Mouse (Mus musculus): ENCODE results near the gene Ash1l. TPM values are rescaled to one million over a fixed set of nuclear protein-coding genes. Genes with fewer than 3 reads are reported as not detected.
"Not testable (repeated sequence)": the region's sequence is repeated elsewhere in the genome, so short reads cannot be mapped to it uniquely, and the experiment has no call there.

Gene Ash1l
- polyA plus RNA-seq, 1 experiment from 2014 or later = 15.2 TPM

GRCm38 (mm10) chr3:88983921-88984381 is 33.5 kb downstream of the Ash1l start:
- WGBS = 64% methylated on average over 4 of the region's 4 CpGs
- no peak overlapping the region for H3K27ac ChIP-seq
- no peak overlapping the region for H3K4me3 ChIP-seq
- H3K4me1 ChIP-seq = peaks cover 9% of the 10 kb centered on the region; the same call in 1 of the 2 replicates
- H3K36me3 ChIP-seq (replicated peaks) = peaks cover 74% of the 10 kb centered on the region
- H3K27me3 ChIP-seq (ENCODE audit: poor library complexity, severe bottlenecking) = no peaks in the 10 kb centered on the region
- no peaks in the 10 kb centered on the region for H3K9me3 ChIP-seq
- DNase-seq (ENCODE audit: extremely low spot score, low spot score) = no peak

- Histone ChIP-seq H3K36me3 (replicated peaks) (peaks cover 36% of the 10 kb centered on the region), H3K4me3 (no peak overlapping the region), H3K4me1 (no peaks in the 10 kb centered on the region), H3K27me3 (ENCODE audit: poor library complexity, severe bottlenecking) (no peaks in the 10 kb centered on the region), H3K27ac (no peak overlapping the region), H3K9me3 (no peaks in the 10 kb centered on the region)
- 92% methylated on average over 2 of the region's 2 CpGs for WGBS
- DNase-seq (ENCODE audit: extremely low spot score, low spot score) = no peak
Observed at GRCm38 (mm10) chr3:88992793-88993192, 42.4 kb downstream of the Ash1l start.

GRCm38 (mm10) chr3:89001536-89001935 is 51.1 kb downstream of the Ash1l start:
- Histone ChIP-seq H3K4me3 (no peak overlapping the region), H3K27me3 (ENCODE audit: poor library complexity, severe bottlenecking) (no peaks in the 10 kb centered on the region), H3K9me3 (no peaks in the 10 kb centered on the region), H3K4me1 (no peaks in the 10 kb centered on the region), H3K36me3 (replicated peaks) (peaks cover 63% of the 10 kb centered on the region), H3K27ac (no peak overlapping the region)
- no peak for DNase-seq (ENCODE audit: extremely low spot score, low spot score)
- 95% methylated on average over 7 of the region's 7 CpGs for WGBS

- WGBS = 92% methylated on average over 5 of the region's 5 CpGs
- DNase-seq (ENCODE audit: extremely low spot score, low spot score); H3K4me1 ChIP-seq; H3K27me3 ChIP-seq (ENCODE audit: poor library complexity, severe bottlenecking); H3K27ac ChIP-seq; H3K9me3 ChIP-seq; H3K4me3 ChIP-seq: not testable (repeated sequence)
- H3K36me3 ChIP-seq (replicated peaks) = peaks cover 96% of the 10 kb centered on the region
Observed at GRCm38 (mm10) chr3:89030896-89031295, 80.5 kb downstream of the Ash1l start.

- Histone ChIP-seq H3K4me1 (no peaks in the 10 kb centered on the region), H3K4me3 (no peak overlapping the region), H3K27me3 (ENCODE audit: poor library complexity, severe bottlenecking) (no peaks in the 10 kb centered on the region), H3K36me3 (replicated peaks) (peaks cover 96% of the 10 kb centered on the region), H3K9me3 (no peaks in the 10 kb centered on the region), H3K27ac (no peak overlapping the region)
- whole genome bisulfite sequencing = 94% methylated on average over 4 of the region's 4 CpGs
- no peak for DNase-seq (ENCODE audit: extremely low spot score, low spot score)
Observed at GRCm38 (mm10) chr3:89043359-89043758, 92.9 kb downstream of the Ash1l start.

GRCm38 (mm10) chr3:89058361-89058760 is 107.9 kb downstream of the Ash1l start:
- H3K36me3 ChIP-seq (replicated peaks) = peaks cover 99% of the 10 kb centered on the region
- whole genome bisulfite sequencing = 93% methylated on average over 9 of the region's 9 CpGs
- H3K4me3 ChIP-seq = no peak overlapping the region
- DNase-seq (ENCODE audit: extremely low spot score, low spot score) = no peak
- no peaks in the 10 kb centered on the region for H3K27me3 ChIP-seq (ENCODE audit: poor library complexity, severe bottlenecking)
- H3K4me1 ChIP-seq = peaks cover 4% of the 10 kb centered on the region; the same call in 1 of the 2 replicates
- H3K9me3 ChIP-seq = no peaks in the 10 kb centered on the region
- H3K27ac ChIP-seq = no peak overlapping the region

- Histone ChIP-seq H3K4me1 (peaks cover 4% of the 10 kb centered on the region; the same call in 1 of the 2 replicates), H3K36me3 (replicated peaks) (peaks cover 99% of the 10 kb centered on the region), H3K27me3 (ENCODE audit: poor library complexity, severe bottlenecking) (no peaks in the 10 kb centered on the region), H3K4me3 (no peak overlapping the region), H3K9me3 (no peaks in the 10 kb centered on the region), H3K27ac (no peak overlapping the region)
- 87% methylated on average over 3 of the region's 3 CpGs for WGBS
- peak; percentile 20 for DNase-seq (ENCODE audit: extremely low spot score, low spot score)
Observed at GRCm38 (mm10) chr3:89058783-89059182, 108.4 kb downstream of the Ash1l start.

- no peak overlapping the region for H3K27ac ChIP-seq
- peaks cover 4% of the 10 kb centered on the region; the same call in 1 of the 2 replicates for H3K4me1 ChIP-seq
- no peaks in the 10 kb centered on the region for H3K9me3 ChIP-seq
- H3K4me3 ChIP-seq = no peak overlapping the region
- DNase-seq (ENCODE audit: extremely low spot score, low spot score) = no peak
- 56% methylated on average over 3 of the region's 3 CpGs for WGBS
- H3K36me3 ChIP-seq (replicated peaks) = peaks cover 98% of the 10 kb centered on the region
- no peaks in the 10 kb centered on the region for H3K27me3 ChIP-seq (ENCODE audit: poor library complexity, severe bottlenecking)
Observed at GRCm38 (mm10) chr3:89061696-89062095, 111.3 kb downstream of the Ash1l start.

- H3K4me3 ChIP-seq = no peak overlapping the region
- no peaks in the 10 kb centered on the region for H3K4me1 ChIP-seq
- H3K27me3 ChIP-seq (ENCODE audit: poor library complexity, severe bottlenecking) = no peaks in the 10 kb centered on the region
- H3K9me3 ChIP-seq = no peaks in the 10 kb centered on the region
- peaks cover 99% of the 10 kb centered on the region for H3K36me3 ChIP-seq (replicated peaks)
- H3K27ac ChIP-seq = no peak overlapping the region
- no peak for DNase-seq (ENCODE audit: extremely low spot score, low spot score)
Observed at GRCm38 (mm10) chr3:89067265-89067664, 116.8 kb downstream of the Ash1l start.

GRCm38 (mm10) chr3:89077383-89077782 is 127.0 kb downstream of the Ash1l start:
- WGBS = 93% methylated on average over 9 of the region's 9 CpGs
- no peaks in the 10 kb centered on the region for H3K9me3 ChIP-seq
- no peak overlapping the region for H3K27ac ChIP-seq
- DNase-seq (ENCODE audit: extremely low spot score, low spot score) = no peak
- H3K4me3 ChIP-seq = no peak overlapping the region
- H3K27me3 ChIP-seq (ENCODE audit: poor library complexity, severe bottlenecking) = no peaks in the 10 kb centered on the region
- H3K36me3 ChIP-seq (replicated peaks) = peaks cover 94% of the 10 kb centered on the region
- no peaks in the 10 kb centered on the region for H3K4me1 ChIP-seq

GRCm38 (mm10) chr3:89082287-89082686 is 131.9 kb downstream of the Ash1l start:
- not testable (repeated sequence) for DNase-seq (ENCODE audit: extremely low spot score, low spot score); H3K4me1 ChIP-seq; H3K27me3 ChIP-seq (ENCODE audit: poor library complexity, severe bottlenecking); H3K9me3 ChIP-seq; H3K4me3 ChIP-seq; H3K27ac ChIP-seq
- H3K36me3 ChIP-seq (replicated peaks) = peaks cover 69% of the 10 kb centered on the region

- no peak for DNase-seq (ENCODE audit: extremely low spot score, low spot score)
- no peak overlapping the region for H3K27ac ChIP-seq
- peaks cover 61% of the 10 kb centered on the region for H3K36me3 ChIP-seq (replicated peaks)
- WGBS = 88% methylated on average over 2 of the region's 2 CpGs
- H3K4me1 ChIP-seq = peaks cover 17% of the 10 kb centered on the region
- peaks cover 16% of the 10 kb centered on the region for H3K27me3 ChIP-seq (ENCODE audit: poor library complexity, severe bottlenecking)
- no peaks in the 10 kb centered on the region for H3K9me3 ChIP-seq
- H3K4me3 ChIP-seq = no peak overlapping the region
Observed at GRCm38 (mm10) chr3:89084133-89084532, 133.7 kb downstream of the Ash1l start.

GRCm38 (mm10) chr3:89084654-89085190 is 134.3 kb downstream of the Ash1l start:
- H3K27me3 ChIP-seq (ENCODE audit: poor library complexity, severe bottlenecking) = peaks cover 22% of the 10 kb centered on the region
- no peaks in the 10 kb centered on the region for H3K9me3 ChIP-seq
- 89% methylated on average over 12 of the region's 12 CpGs for WGBS
- DNase-seq (ENCODE audit: extremely low spot score, low spot score) = no peak
- peaks cover 23% of the 10 kb centered on the region for H3K4me1 ChIP-seq
- H3K27ac ChIP-seq = no peak overlapping the region
- H3K4me3 ChIP-seq = no peak overlapping the region
- peaks cover 55% of the 10 kb centered on the region for H3K36me3 ChIP-seq (replicated peaks)
